Mouse (Mus musculus) bone marrow macrophage, adult 2 months (primary cell): ENCODE results near the gene Pyroxd2.

Experiments
- CTCF ChIP-seq: IDR thresholded peaks from 2 replicates; pipeline ENCODE4 v1.5.1; 2012; ENCODE audit warnings: low read depth, mild to moderate bottlenecking, low read length, moderate library complexity
- POLR2A ChIP-seq: IDR thresholded peaks from 2 replicates; pipeline ENCODE4 v1.6.1; 2012; ENCODE audit warnings: mild to moderate bottlenecking, low read depth, low read length, borderline replicate concordance

DNA sequence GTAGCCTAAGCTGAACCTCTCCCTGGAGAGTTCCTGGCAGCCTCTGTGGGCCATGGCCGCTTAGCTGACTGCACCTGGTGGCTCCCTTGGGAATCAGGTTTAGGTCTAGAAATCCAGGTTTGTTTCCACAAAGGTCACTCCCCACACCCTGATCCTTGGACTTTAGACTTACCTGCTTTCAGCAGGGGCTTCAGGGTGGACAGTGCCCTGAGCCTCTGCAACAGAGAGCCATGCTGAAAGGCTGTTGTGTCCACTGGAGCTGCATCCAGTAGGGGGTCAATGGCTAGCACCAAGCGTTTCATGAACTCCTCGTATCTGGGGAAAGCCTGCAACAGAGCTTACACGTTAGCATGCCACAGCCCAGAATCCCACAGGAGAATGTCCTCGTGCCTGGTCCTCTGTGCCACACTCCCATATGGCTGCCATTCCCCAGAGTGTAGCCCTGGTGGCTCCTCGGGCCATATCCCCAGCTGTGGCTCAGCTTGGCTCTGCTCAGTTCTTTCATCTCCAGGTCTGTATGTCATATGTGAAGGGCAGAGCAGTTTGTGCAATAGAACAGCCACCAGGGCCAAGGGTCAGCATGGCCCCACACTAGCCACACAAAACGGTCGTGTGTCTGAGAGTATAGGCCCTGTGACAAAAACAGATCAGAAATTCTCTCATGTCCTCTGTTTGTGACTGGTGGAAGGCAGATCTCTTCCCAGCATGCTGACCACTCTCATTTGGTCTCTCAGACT is 12.2 kb downstream of the Pyroxd2 start:
- TF ChIP-seq POLR2A (no peak), CTCF (no peak)
